Mouse (Mus musculus) inflammation-experienced regulatory T-cells, adult 6 months (primary cell): Measurements from ENCODE around the gene Ttc39d. TPM values are rescaled to one million over a fixed set of nuclear protein-coding genes. Genes with fewer than 3 reads are reported as not detected.

ENCODE experiments used
- polyA plus RNA-seq, 3 experiments: library from polyadenylated mRNA; unstranded; fragments of 100-300 nt; shearing (Covaris generic); gene quantifications; one replicate each; pipeline ENCODE4 v1.2.1; 2017

The Ttc39d gene
- polyA plus RNA-seq, 3 experiments from 2014 or later: not detected

Other genes starting within 250 kb of the Ttc39d start
- 10 to 100 TPM; 30.8 to 34.3 (median 33.4) TPM for gene Hnrnpll, start 145.1 kb upstream of the Ttc39d start, polyA plus RNA-seq
- 10 to 100 TPM; 36.2 to 50.6 (median 42.1) TPM for gene Galm, start 80.0 kb upstream of the Ttc39d start, polyA plus RNA-seq
- 100 to 1,000 TPM; 539 to 598 (median 556) TPM for gene Srsf7, start 153 bp upstream of the Ttc39d start, polyA plus RNA-seq
- 10 to 100 TPM; 12.7 to 17.5 (median 12.8) TPM for gene Gemin6, start 17.0 kb downstream of the Ttc39d start, polyA plus RNA-seq
- 1 to 10 TPM; 1.1 to 3.8 (median 2.1) TPM for gene Morn2, start 82.7 kb downstream of the Ttc39d start, polyA plus RNA-seq
- gene Dhx57, start 83.0 kb downstream of the Ttc39d start, polyA plus RNA-seq: 10 to 100 TPM in 1 of 3 experiments, 1 to 10 TPM in 2; 7.1 to 10.5 (median 7.7) TPM
- gene Arhgef33, start 99.9 kb downstream of the Ttc39d start, polyA plus RNA-seq: under 1 TPM in 1 of 3 experiments, not detected in 2; 0.95 TPM
- not detected for gene Gm10190, start 166.1 kb downstream of the Ttc39d start, polyA plus RNA-seq